Comparison of ENCODE assay signal across 18 mouse cellular contexts in the genomic region with DNA sequence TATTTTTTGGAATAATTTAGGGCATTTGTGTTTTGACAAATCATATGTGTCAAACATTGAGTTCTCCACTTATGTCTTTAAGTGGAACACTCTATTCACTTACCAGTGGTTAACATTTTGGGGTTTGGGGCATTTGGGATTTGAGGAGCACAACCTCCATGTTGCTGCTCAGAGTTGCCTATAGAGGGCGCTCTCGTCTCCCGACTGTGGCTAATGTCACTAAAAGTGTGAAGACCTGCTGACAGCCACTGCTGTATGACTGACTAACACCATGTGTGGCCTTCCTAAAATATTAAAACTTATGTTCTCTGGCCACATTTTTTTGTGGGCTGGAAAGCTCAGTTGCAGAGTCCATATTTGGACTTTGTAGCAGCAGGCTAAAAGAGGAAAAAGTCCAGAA. TPM values are rescaled to one million over a fixed set of nuclear protein-coding genes. Genes with fewer than 3 reads are reported as not detected.
DNase-seq lines count a peak whose midpoint lies in the region; ATAC-seq and TF ChIP-seq lines count a peak whose summit lies in the region.
"Had no signal": no experiment of that assay in that cellular context is flagged by ENCODE, and none has a peak within 500 bp of the region (broad histone marks: within the 10 kb centered on the region; RNA-seq: fewer than 3 reads in every experiment).

No protein-coding gene starts in this region.

- no peak overlapping the region for H3K4me3 ChIP-seq in heart, postnatal 0 days (ENCODE audit: low read depth, low read length)
- no peak overlapping the region for H3K4me3 ChIP-seq in heart, embryonic 12.5 days
- H3K4me3 ChIP-seq in midbrain, postnatal 0 days (ENCODE audit: low read depth, low read length): no peak overlapping the region
- no peak overlapping the region for H3K4me3 ChIP-seq in midbrain, embryonic 16.5 days (ENCODE audit: low read depth, low read length)
- H3K4me3 ChIP-seq in small intestine, adult 2 months (ENCODE audit: low read depth, low read length): no peak overlapping the region
- H3K4me3 ChIP-seq: intestine, embryonic 15.5 days; midbrain, embryonic 15.5 days; neural tube, embryonic 15.5 days had no signal

- no peaks in the 10 kb centered on the region for H3K4me1 ChIP-seq in heart, postnatal 0 days (ENCODE audit: control insufficient read depth, insufficient read depth)
- no peaks in the 10 kb centered on the region for H3K4me1 ChIP-seq in heart, embryonic 12.5 days (replicated peaks)
- H3K4me1 ChIP-seq in midbrain, postnatal 0 days (ENCODE audit: insufficient read depth, low read length): no peaks in the 10 kb centered on the region
- H3K4me1 ChIP-seq in midbrain, embryonic 16.5 days (ENCODE audit: control insufficient read depth, insufficient read depth, low read length): no peaks in the 10 kb centered on the region
- H3K4me1 ChIP-seq in small intestine, adult 2 months (ENCODE audit: control insufficient read depth, insufficient read depth, insufficient read length, low read length): no peaks in the 10 kb centered on the region
- H3K4me1 ChIP-seq: intestine, embryonic 15.5 days; midbrain, embryonic 15.5 days; neural tube, embryonic 15.5 days had no signal

- TF ChIP-seq CTCF in heart, postnatal 0 days (IDR thresholded peaks at IDR 0.05; ENCODE audit: low read depth): peak; percentile 22
- peak; percentile 22 for TF ChIP-seq CTCF in midbrain, postnatal 0 days (IDR thresholded peaks at IDR 0.05)
- TF ChIP-seq CTCF in small intestine, adult 2 months (IDR thresholded peaks at IDR 0.05; ENCODE audit: extremely low read depth, insufficient read length, insufficient replicate concordance, low read depth, low read length): peak; percentile 33; the same call in 1 of the 2 replicates

- H3K27me3 ChIP-seq in heart, postnatal 0 days (ENCODE audit: control insufficient read depth, insufficient read depth, low read length): no peaks in the 10 kb centered on the region
- H3K27me3 ChIP-seq in heart, embryonic 12.5 days (replicated peaks): no peaks in the 10 kb centered on the region
- H3K27me3 ChIP-seq in midbrain, postnatal 0 days (ENCODE audit: insufficient read depth, low read length): no peaks in the 10 kb centered on the region
- no peaks in the 10 kb centered on the region for H3K27me3 ChIP-seq in midbrain, embryonic 16.5 days (ENCODE audit: control insufficient read depth, insufficient read depth, low read depth, low read length)
- H3K27me3 ChIP-seq in small intestine, adult 2 months (ENCODE audit: control insufficient read depth, insufficient read depth, low read length): no peaks in the 10 kb centered on the region
- H3K27me3 ChIP-seq: intestine, embryonic 15.5 days; midbrain, embryonic 15.5 days; neural tube, embryonic 15.5 days had no signal

- H3K9ac ChIP-seq in heart, postnatal 0 days (replicated peaks; ENCODE audit: low read depth, low read length): no peak overlapping the region
- H3K9ac ChIP-seq in heart, embryonic 12.5 days: no peak overlapping the region
- H3K9ac ChIP-seq in midbrain, postnatal 0 days (replicated peaks; ENCODE audit: low read length, poor library complexity, severe bottlenecking): no peak overlapping the region
- H3K9ac ChIP-seq in midbrain, embryonic 16.5 days (ENCODE audit: low read depth, low read length): no peak overlapping the region
- H3K9ac ChIP-seq: intestine, embryonic 15.5 days; midbrain, embryonic 15.5 days; neural tube, embryonic 15.5 days had no signal

- no peak overlapping the region for H3K4me2 ChIP-seq in heart, postnatal 0 days (ENCODE audit: low read depth, low read length)
- no peak overlapping the region for H3K4me2 ChIP-seq in heart, embryonic 12.5 days
- no peak overlapping the region for H3K4me2 ChIP-seq in midbrain, postnatal 0 days (ENCODE audit: low read depth, low read length, poor library complexity, severe bottlenecking)
- H3K4me2 ChIP-seq in midbrain, embryonic 16.5 days (ENCODE audit: low read length): no peak overlapping the region
- H3K4me2 ChIP-seq: intestine, embryonic 15.5 days; midbrain, embryonic 15.5 days; neural tube, embryonic 15.5 days had no signal

- H3K36me3 ChIP-seq in heart, postnatal 0 days (replicated peaks; ENCODE audit: control insufficient read depth, insufficient read depth, low read length): no peaks in the 10 kb centered on the region
- no peaks in the 10 kb centered on the region for H3K36me3 ChIP-seq in heart, embryonic 12.5 days
- no peaks in the 10 kb centered on the region for H3K36me3 ChIP-seq in midbrain, postnatal 0 days (ENCODE audit: insufficient read depth, low read length)
- no peaks in the 10 kb centered on the region for H3K36me3 ChIP-seq in midbrain, embryonic 16.5 days (ENCODE audit: control insufficient read depth, insufficient read depth, low read length)
- H3K36me3 ChIP-seq in small intestine, adult 2 months (ENCODE audit: control insufficient read depth, insufficient read depth, low read length): no peaks in the 10 kb centered on the region
- H3K36me3 ChIP-seq: intestine, embryonic 15.5 days; midbrain, embryonic 15.5 days; neural tube, embryonic 15.5 days had no signal

- TF ChIP-seq POLR2A in small intestine, adult 2 months (IDR thresholded peaks at IDR 0.05; ENCODE audit: low read depth, low read length): no peak

- no peaks in the 10 kb centered on the region; the same call in 1 of the 2 replicates for H3K9me3 ChIP-seq in heart, postnatal 0 days (replicated peaks; ENCODE audit: control insufficient read depth, low read length)
- peaks cover 3% of the 10 kb centered on the region; the same call in 1 of the 2 replicates for H3K9me3 ChIP-seq in heart, embryonic 12.5 days (replicated peaks)
- H3K9me3 ChIP-seq in midbrain, postnatal 0 days (ENCODE audit: low read length): no peaks in the 10 kb centered on the region
- no peaks in the 10 kb centered on the region for H3K9me3 ChIP-seq in midbrain, embryonic 16.5 days (replicated peaks; ENCODE audit: control insufficient read depth, low read length, poor library complexity, severe bottlenecking)
- H3K9me3 ChIP-seq: intestine, embryonic 15.5 days; midbrain, embryonic 15.5 days; neural tube, embryonic 15.5 days had no signal

- no peak overlapping the region for H3K27ac ChIP-seq in heart, postnatal 0 days (ENCODE audit: low read depth)
- no peak overlapping the region for H3K27ac ChIP-seq in heart, embryonic 12.5 days (ENCODE audit: poor library complexity, severe bottlenecking)
- no peak overlapping the region for H3K27ac ChIP-seq in midbrain, postnatal 0 days (ENCODE audit: low read depth, low read length)
- H3K27ac ChIP-seq in midbrain, embryonic 16.5 days (ENCODE audit: low read length): no peak overlapping the region
- H3K27ac ChIP-seq in small intestine, adult 2 months (ENCODE audit: insufficient read depth, low read depth, low read length): no peak overlapping the region
- H3K27ac ChIP-seq: intestine, embryonic 15.5 days; midbrain, embryonic 15.5 days; neural tube, embryonic 15.5 days had no signal

- no peak for ATAC-seq in heart, postnatal 0 days (ENCODE audit: insufficient read depth, low read depth)
- no peak for ATAC-seq in heart, embryonic 12.5 days (ENCODE audit: insufficient number of reproducible peaks, low FRiP score)
- no peak for ATAC-seq in midbrain, postnatal 0 days (ENCODE audit: low FRiP score)
- ATAC-seq in midbrain, embryonic 16.5 days: no peak
- ATAC-seq: forebrain, embryonic 14.5 days; intestine, embryonic 15.5 days; midbrain, embryonic 15.5 days had no signal

- WGBS in heart, postnatal 0 days: 63% methylated on average over 3 of the region's 3 CpGs
- 52% methylated on average over 3 of the region's 3 CpGs for WGBS in heart, embryonic 12.5 days
- WGBS in midbrain, postnatal 0 days: 57% methylated on average over 3 of the region's 3 CpGs
- 68% methylated on average over 3 of the region's 3 CpGs for WGBS in midbrain, embryonic 16.5 days
- 60% methylated on average over 3 of the region's 3 CpGs for WGBS in small intestine, adult 2 months

- DNase-seq in heart, postnatal 0 days (ENCODE audit: low spot score): no peak
- DNase-seq in midbrain, postnatal 0 days (ENCODE audit: low spot score): no peak
- DNase-seq in ZHBTc4 (ENCODE audit: low read depth, low spot score): peak; percentile 39
- no peak for DNase-seq in adrenal gland, postnatal 4 days (ENCODE audit: low spot score in 2 of 2)
- DNase-seq in left cerebral cortex, adult 18-20 months (ENCODE audit: low spot score in 2 of 2): no peak
- DNase-seq: cerebellum, adult 11-12 months; gastrocnemius, postnatal 36 days; heart, postnatal 14 days; left cerebral cortex, postnatal 4 days; lung, postnatal 14 days; right cerebral cortex, postnatal 14 days had no signal

- no peak for TF ChIP-seq EP300 in heart, postnatal 0 days (IDR thresholded peaks at IDR 0.05; ENCODE audit: low read depth)

RNA-seq across cellular contexts. Expression of a gene that starts 10.5 kb away (rescaled TPM):
- total RNA-seq in heart, postnatal 0 days (2014; rRNA removed; ENCODE audit: low replicate concordance): 535 and 560 TPM in 2 replicates
- 1,048 and 1,051 TPM in 2 replicates for polyA plus RNA-seq in heart, postnatal 0 days (2015; fragmentation: Nextera tagmentation; extraction: Ambion mirVana)
- polyA plus RNA-seq in heart, embryonic 12.5 days (2016; fragmentation: Nextera tagmentation; extraction: Ambion mirVana): 452 and 456 TPM in 2 replicates
- total RNA-seq in midbrain, postnatal 0 days (2014; rRNA removed): 153 and 192 TPM in 2 replicates
- 256 and 264 TPM in 2 replicates for polyA plus RNA-seq in midbrain, postnatal 0 days (2015; fragmentation: Nextera tagmentation; extraction: Ambion mirVana)
- polyA plus RNA-seq in midbrain, embryonic 16.5 days (2015; fragmentation: Nextera tagmentation; extraction: Ambion mirVana): 255 and 256 TPM in 2 replicates
- 15.7 and 19.8 TPM in 2 replicates for polyA plus RNA-seq in small intestine, adult 2 months (2012; rRNA removed)
- 100 to 1,000 TPM; 233 to 238 TPM for total RNA-seq in adrenal gland, postnatal 4 days (2021)
- 100 to 1,000 TPM; 156 to 161 TPM for total RNA-seq in left cerebral cortex, adult 18-20 months (2021)

RNA-seq across cellular contexts. Expression of a gene that starts 30.6 kb away (rescaled TPM):
- 5.8 and 7.9 TPM in 2 replicates for total RNA-seq in heart, postnatal 0 days (2014; rRNA removed; ENCODE audit: low replicate concordance)
- 11.4 and 12.6 TPM in 2 replicates for polyA plus RNA-seq in heart, postnatal 0 days (2015; fragmentation: Nextera tagmentation; extraction: Ambion mirVana)
- polyA plus RNA-seq in heart, embryonic 12.5 days (2016; fragmentation: Nextera tagmentation; extraction: Ambion mirVana): 10.9 and 11.5 TPM in 2 replicates
- total RNA-seq in midbrain, postnatal 0 days (2014; rRNA removed): 18.7 and 23.1 TPM in 2 replicates
- 33.6 and 42.8 TPM in 2 replicates for polyA plus RNA-seq in midbrain, postnatal 0 days (2015; fragmentation: Nextera tagmentation; extraction: Ambion mirVana)
- polyA plus RNA-seq in midbrain, embryonic 16.5 days (2015; fragmentation: Nextera tagmentation; extraction: Ambion mirVana): 7.2 and 9.5 TPM in 2 replicates
- 3.9 and 5.7 TPM in 2 replicates for polyA plus RNA-seq in small intestine, adult 2 months (2012; rRNA removed)
- total RNA-seq in adrenal gland, postnatal 4 days (2021): 10 to 100 TPM; 16.0 to 18.8 TPM
- total RNA-seq in left cerebral cortex, adult 18-20 months (2021): 10 to 100 TPM; 40.9 to 43.6 TPM

Comparison
In these comparisons a context has a peak if more than half of its experiments do, and no peak if none do; other contexts are left out.
1. RNA of a gene that starts 10.5 kb away (polyA plus RNA-seq): 1,048 to 1,051 TPM in heart, postnatal 0 days, 452 to 456 TPM in heart, embryonic 12.5 days, 256 to 264 TPM in midbrain, postnatal 0 days and 255 to 256 TPM in midbrain, embryonic 16.5 days; 15.7 to 19.8 TPM in small intestine, adult 2 months; every median in the first group is over 10 times any median in the second.
2. Peak in every context shown above with its lines, with median percentiles within 50 percentile points of each other: CTCF ChIP-seq.